Mouse (Mus musculus) c-Kit-negative CD71-positive TER-119-positive erythroid progenitor cells, embryonic 14.5 days (primary cell): Measurements from ENCODE around the gene AU018091.
"Not testable (repeated sequence)": the region's sequence is repeated elsewhere in the genome, so short reads cannot be mapped to it uniquely, and the experiment has no call there.

Source experiments
- DNase-seq: peaks from one replicate; pipeline ENCODE4 v3.0.0-alpha.2; 2013; ENCODE audit warnings: low read depth, low spot score

Gene AU018091

GRCm38 (mm10) chr7:3166270-3166669 is 2.7 kb downstream of the AU018091 start:
- DNase-seq, result no peak

DNA sequence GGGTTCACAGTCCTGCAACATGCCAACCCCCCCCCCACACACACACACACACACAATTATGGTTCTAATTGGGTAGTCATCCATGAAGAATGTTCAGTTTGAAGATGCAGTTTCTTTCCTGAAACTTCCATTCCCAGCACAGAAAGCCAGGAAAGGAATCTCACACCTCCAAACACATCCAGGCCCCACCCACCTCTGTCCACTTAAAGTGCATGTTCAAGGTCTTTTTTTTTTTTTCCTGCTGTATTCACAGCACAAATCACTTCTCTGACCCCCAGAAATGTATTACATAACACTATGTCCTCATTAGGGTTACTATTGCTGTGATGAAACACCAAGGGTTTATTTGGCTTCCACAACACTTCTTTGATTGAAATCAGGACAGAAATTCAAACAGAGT is 4.0 kb downstream of the AU018091 start:
- DNase-seq, result no peak

DNA sequence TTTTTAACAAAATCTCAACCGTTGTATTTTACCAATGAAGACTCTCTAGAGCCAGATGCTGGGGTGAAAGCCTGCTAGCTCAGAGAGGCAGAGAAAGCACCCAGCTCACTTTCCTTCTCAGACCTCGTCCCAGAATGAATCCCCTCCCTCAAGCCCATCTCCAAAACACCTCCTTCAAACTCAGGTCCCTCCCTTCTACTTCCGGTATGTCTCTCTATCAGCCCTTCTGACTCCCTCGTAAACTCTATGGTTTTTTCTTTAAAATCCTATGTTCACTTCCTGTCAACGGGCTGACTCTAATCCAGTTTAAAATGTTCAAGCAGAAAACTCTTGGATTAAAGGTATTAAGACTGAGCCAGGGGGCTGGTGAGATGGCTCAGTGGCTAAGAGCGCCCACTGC is 4.6 kb downstream of the AU018091 start:
- DNase-seq, result no peak

- DNase-seq, result no peak
These were observed 18.6 kb downstream of the AU018091 start for GRCm38 (mm10) chr7:3150376-3150775.

GRCm38 (mm10) chr7:3146072-3146471 is 22.9 kb downstream of the AU018091 start:
- no peak for DNase-seq

GRCm38 (mm10) chr7:3143329-3143728 is 25.7 kb downstream of the AU018091 start:
- DNase-seq, result no peak

DNA sequence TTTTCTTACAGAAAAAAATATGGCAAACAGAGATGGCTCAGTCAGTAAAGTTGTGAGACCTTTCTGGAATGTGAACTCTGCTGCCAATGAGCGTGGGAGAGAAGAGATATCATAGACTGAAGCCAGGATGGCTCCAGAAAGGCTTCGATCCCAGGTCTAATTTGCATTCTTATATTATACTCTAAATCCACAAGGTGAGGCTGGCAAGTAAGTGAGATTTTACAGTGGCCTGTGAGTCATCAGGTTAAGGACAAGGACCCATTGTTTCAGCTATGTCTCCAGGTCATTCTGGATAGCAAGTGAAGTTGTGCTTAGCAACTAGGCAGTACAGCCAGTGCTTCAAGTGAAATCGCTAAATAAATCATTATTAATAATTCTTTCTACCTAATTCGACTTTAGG is 33.4 kb downstream of the AU018091 start:
- DNase-seq, result no peak

DNA sequence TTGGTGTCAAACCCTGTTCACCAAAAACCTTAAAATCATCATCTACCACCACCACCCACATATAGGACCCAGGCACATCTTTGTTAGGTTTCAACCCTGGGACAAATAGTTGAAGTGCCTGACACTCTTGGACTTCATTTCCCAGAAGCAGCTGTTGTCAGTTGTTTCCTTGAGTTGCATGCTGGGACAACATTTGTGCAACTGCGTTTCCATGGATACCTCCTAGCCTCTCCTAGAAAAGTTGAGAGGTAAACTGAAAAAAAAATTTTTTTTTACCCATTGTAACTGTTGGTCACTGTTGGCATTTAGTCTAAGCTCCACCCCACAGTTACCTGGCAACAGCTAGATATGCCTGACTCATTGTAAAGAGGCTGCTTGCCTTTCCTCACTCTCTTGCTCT is 34.3 kb downstream of the AU018091 start:
- no peak for DNase-seq

DNA sequence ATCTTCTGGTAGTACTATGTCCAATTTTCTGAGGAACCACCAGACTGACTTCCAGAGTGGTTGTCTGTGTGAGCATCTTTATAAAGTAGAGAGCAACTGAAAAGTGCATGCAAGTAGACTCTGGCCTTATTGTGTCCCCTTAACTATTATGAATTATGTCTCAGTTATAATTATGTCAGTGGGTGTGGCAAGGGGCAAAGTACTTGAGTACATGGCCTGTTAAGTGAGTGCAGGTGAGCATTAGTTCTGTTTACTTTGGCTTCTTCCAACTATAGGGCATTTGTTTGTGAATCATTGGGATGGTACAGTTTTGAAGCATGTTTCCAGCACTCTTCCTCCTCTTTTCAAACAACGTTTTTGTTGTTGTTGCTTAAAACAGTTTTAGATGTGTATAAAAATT is 38.7 kb downstream of the AU018091 start:
- DNase-seq, result no peak

DNA sequence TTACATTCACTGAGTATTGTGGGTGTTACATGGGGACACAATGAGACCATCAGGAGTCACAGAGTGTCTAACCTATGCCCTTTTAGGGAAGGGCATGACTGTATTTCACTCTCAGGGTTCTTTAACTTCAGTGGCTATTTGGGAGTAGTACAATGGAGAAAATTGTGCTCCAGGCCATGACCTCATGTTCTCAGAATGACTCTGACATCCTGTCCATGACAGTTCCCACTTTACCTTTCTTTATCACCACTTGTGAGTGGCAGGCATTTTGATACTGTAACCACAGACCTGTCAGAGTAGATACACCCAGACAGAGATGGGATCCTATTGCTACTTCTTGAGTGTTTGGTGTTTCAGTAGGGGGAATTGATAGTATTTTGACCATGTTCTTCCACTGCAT is 40.4 kb downstream of the AU018091 start:
- not testable (repeated sequence) for DNase-seq

DNA sequence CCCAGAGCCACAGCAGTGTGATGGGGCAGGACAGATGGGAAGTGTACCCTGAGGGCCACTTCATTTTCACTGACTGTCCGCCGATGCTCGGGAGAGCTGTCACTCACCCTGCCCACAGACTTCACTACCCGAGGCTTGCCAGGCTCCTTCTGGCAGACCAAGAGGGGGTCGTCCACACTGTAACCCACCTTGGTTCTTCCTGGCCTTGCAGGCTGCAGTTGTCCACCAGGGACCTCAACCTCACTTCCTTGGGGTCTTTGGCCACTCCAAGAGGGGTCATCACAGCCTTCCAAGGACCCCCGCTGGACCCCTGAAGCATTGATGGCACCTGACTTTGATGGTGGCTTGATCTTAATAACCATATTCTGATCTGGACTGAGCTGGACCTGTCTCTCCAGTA is 57.8 kb downstream of the AU018091 start:
- not testable (repeated sequence) for DNase-seq

- not testable (repeated sequence) for DNase-seq
These were observed 62.4 kb downstream of the AU018091 start for GRCm38 (mm10) chr7:3106516-3107077.
